In genomic region chr7:28827338-28827737, GRCm38 (mm10) we compare ENCODE assay signal across 10 mouse cellular contexts. TPM values are rescaled to one million over a fixed set of nuclear protein-coding genes. Genes with fewer than 3 reads are reported as not detected.
A peak's percentile ranks its signal among the peaks of the same experiment; 100 is the strongest.
DNase-seq lines count a peak whose midpoint lies in the region; ATAC-seq and TF ChIP-seq lines count a peak whose summit lies in the region.
"Had no signal": no experiment of that assay in that cellular context is flagged by ENCODE, and none has a peak within 500 bp of the region (broad histone marks: within the 10 kb centered on the region; RNA-seq: fewer than 3 reads in every experiment).

No protein-coding gene starts in this region.

- no peak overlapping the region for H3K4me2 ChIP-seq in hindbrain, postnatal 0 days (ENCODE audit: low read depth, low read length)
- no peak overlapping the region for H3K4me2 ChIP-seq in hindbrain, embryonic 14.5 days (replicated peaks)

- peak; percentile 42 for DNase-seq in hindbrain, postnatal 0 days (ENCODE audit: low spot score)
- DNase-seq in hindbrain, embryonic 14.5 days (ENCODE audit: low spot score): no peak
- DNase-seq in Muller cell, postnatal 12 days (ENCODE audit: inconsistent ontology term): peak; percentile 48
- peak; percentile 84 for DNase-seq in fat pad, adult 2 months (ENCODE audit: extremely low read depth, low read depth, low spot score)
- peak; percentile 50 for DNase-seq in lung, postnatal 25 days (ENCODE audit: low spot score)
- DNase-seq in gastrocnemius, postnatal 14 days: no peak
- no peak for DNase-seq in c-Kit-positive CD71-positive TER-119-positive erythroid progenitor cells, embryonic 14.5 days (ENCODE audit: low spot score)

- peaks cover 18% of the 10 kb centered on the region for H3K36me3 ChIP-seq in hindbrain, postnatal 0 days (ENCODE audit: insufficient read depth, low read length)
- peaks cover 25% of the 10 kb centered on the region for H3K36me3 ChIP-seq in hindbrain, embryonic 14.5 days (replicated peaks; ENCODE audit: control insufficient read depth, insufficient read depth)

- no peak for ATAC-seq in hindbrain, postnatal 0 days
- no peak for ATAC-seq in hindbrain, embryonic 14.5 days (ENCODE audit: low FRiP score)
- ATAC-seq in erythroid progenitor cell, adult 5-6 weeks (replicated peaks; ENCODE audit: low FRiP score, poor library complexity, severe bottlenecking): no peak

- no peaks in the 10 kb centered on the region for H3K27me3 ChIP-seq in hindbrain, postnatal 0 days (ENCODE audit: insufficient read depth, low read length)
- H3K27me3 ChIP-seq in hindbrain, embryonic 14.5 days (ENCODE audit: control insufficient read depth, insufficient read depth, low read length): no peaks in the 10 kb centered on the region

- no peak overlapping the region for H3K9ac ChIP-seq in hindbrain, postnatal 0 days (replicated peaks; ENCODE audit: low read length)
- H3K9ac ChIP-seq in hindbrain, embryonic 14.5 days: no peak overlapping the region

- H3K9me3 ChIP-seq in hindbrain, postnatal 0 days (ENCODE audit: low read length): no peaks in the 10 kb centered on the region
- no peaks in the 10 kb centered on the region for H3K9me3 ChIP-seq in hindbrain, embryonic 14.5 days (ENCODE audit: control insufficient read depth, low read length)

- no peak overlapping the region for H3K27ac ChIP-seq in hindbrain, postnatal 0 days
- H3K27ac ChIP-seq in hindbrain, embryonic 14.5 days: no peak overlapping the region

- no peak for TF ChIP-seq CTCF in hindbrain, postnatal 0 days (IDR thresholded peaks at IDR 0.05; ENCODE audit: low read depth)

- intact Hi-C loops in gastrocnemius, postnatal 14 days (cut with DNase I; ENCODE audit: low total_unique reads): loop anchor here (5.0 kb wide), 1 partner anchor 35 kb away; the partner anchor contains the start of gene Lgals7

- no peak overlapping the region for H3K4me3 ChIP-seq in hindbrain, postnatal 0 days (ENCODE audit: low read length)
- no peak overlapping the region for H3K4me3 ChIP-seq in hindbrain, embryonic 14.5 days (replicated peaks; ENCODE audit: low read length)
- H3K4me3 ChIP-seq: erythroblast, embryonic 14.5 days had no signal

- WGBS in hindbrain, postnatal 0 days: 44% methylated on average over 3 of the region's 3 CpGs
- 53% methylated on average over 3 of the region's 3 CpGs for WGBS in hindbrain, embryonic 14.5 days

- H3K4me1 ChIP-seq in hindbrain, postnatal 0 days (ENCODE audit: insufficient read depth, low read length): 0 out of 2 replicates have a peak, but pooled peaks cover 8% of the 10 kb centered on the region
- H3K4me1 ChIP-seq in hindbrain, embryonic 14.5 days (replicated peaks; ENCODE audit: control insufficient read depth, insufficient read depth, low read length): peaks cover 12% of the 10 kb centered on the region

RNA-seq across cellular contexts. Expression of gene Ech1, which starts 2.3 kb away (rescaled TPM):
- total RNA-seq in hindbrain, postnatal 0 days (2014; rRNA removed): 95.5 and 131 TPM in 2 replicates
- polyA plus RNA-seq in hindbrain, postnatal 0 days (2015; fragmentation: Nextera tagmentation; extraction: Ambion mirVana): 122 and 127 TPM in 2 replicates
- polyA plus RNA-seq in hindbrain, embryonic 14.5 days (2014; fragmentation: Nextera tagmentation; extraction: Ambion mirVana): 92.6 and 99.0 TPM in 2 replicates
- total RNA-seq in gastrocnemius, postnatal 14 days (2021): 100 to 1,000 TPM; 198 to 334 TPM
- 34.2 and 61.2 TPM in 2 replicates for total RNA-seq in erythroid progenitor cell, adult 5-6 weeks (2015; ENCODE audit: low replicate concordance)
- total RNA-seq in erythroid progenitor cell, adult 5-6 weeks (2017; ENCODE audit: low replicate concordance): 10.6 and 14.1 TPM in 2 replicates

RNA-seq across cellular contexts. Expression of gene Lgals4, which starts 6.3 kb away (rescaled TPM):
- 0.47 and 8.4 TPM in 2 replicates for total RNA-seq in hindbrain, postnatal 0 days (2014; rRNA removed)
- polyA plus RNA-seq in hindbrain, postnatal 0 days (2015; fragmentation: Nextera tagmentation; extraction: Ambion mirVana): 5.0 and 5.8 TPM in 2 replicates
- polyA plus RNA-seq in hindbrain, embryonic 14.5 days (2014; fragmentation: Nextera tagmentation; extraction: Ambion mirVana): 2.8 and 3.2 TPM in 2 replicates
- 1 to 10 TPM; 2.0 to 4.4 TPM for total RNA-seq in gastrocnemius, postnatal 14 days (2021)
- total RNA-seq in erythroid progenitor cell, adult 5-6 weeks (2015; ENCODE audit: low replicate concordance): not detected in 2 replicates
- 0.91 and 1.5 TPM in 2 replicates for total RNA-seq in erythroid progenitor cell, adult 5-6 weeks (2017; ENCODE audit: low replicate concordance)

RNA-seq across cellular contexts. Expression of gene Hnrnpl, which starts 19.0 kb away (rescaled TPM):
- total RNA-seq in hindbrain, postnatal 0 days (2014; rRNA removed): 233 and 275 TPM in 2 replicates
- polyA plus RNA-seq in hindbrain, postnatal 0 days (2015; fragmentation: Nextera tagmentation; extraction: Ambion mirVana): 179 and 191 TPM in 2 replicates
- polyA plus RNA-seq in hindbrain, embryonic 14.5 days (2014; fragmentation: Nextera tagmentation; extraction: Ambion mirVana): 142 and 150 TPM in 2 replicates
- 100 to 1,000 TPM; 158 to 189 TPM for total RNA-seq in gastrocnemius, postnatal 14 days (2021)
- 215 and 258 TPM in 2 replicates for total RNA-seq in erythroid progenitor cell, adult 5-6 weeks (2015; ENCODE audit: low replicate concordance)
- 202 and 252 TPM in 2 replicates for total RNA-seq in erythroid progenitor cell, adult 5-6 weeks (2017; ENCODE audit: low replicate concordance)

RNA-seq across cellular contexts. Expression of gene Lgals7, which starts 36.3 kb away (rescaled TPM):
- total RNA-seq in hindbrain, postnatal 0 days (2014; rRNA removed): 1.1 TPM in 1 of 2 replicates, not detected in the other
- 3.7 and 5.0 TPM in 2 replicates for polyA plus RNA-seq in hindbrain, postnatal 0 days (2015; fragmentation: Nextera tagmentation; extraction: Ambion mirVana)
- polyA plus RNA-seq in hindbrain, embryonic 14.5 days (2014; fragmentation: Nextera tagmentation; extraction: Ambion mirVana): 2.9 and 3.0 TPM in 2 replicates
- total RNA-seq in gastrocnemius, postnatal 14 days (2021): not detected
- total RNA-seq in erythroid progenitor cell, adult 5-6 weeks (2015; ENCODE audit: low replicate concordance): not detected in 2 replicates
- total RNA-seq in erythroid progenitor cell, adult 5-6 weeks (2017; ENCODE audit: low replicate concordance): not detected in 2 replicates
- polyA plus RNA-seq: erythroblast, embryonic 14.5 days; small intestine, adult 2 months had no signal

RNA-seq across cellular contexts. Expression of gene Rinl, which starts 38.6 kb away (rescaled TPM):
- total RNA-seq in hindbrain, postnatal 0 days (2014; rRNA removed): 1.2 TPM in 2 replicates
- polyA plus RNA-seq in hindbrain, postnatal 0 days (2015; fragmentation: Nextera tagmentation; extraction: Ambion mirVana): 1.4 and 2.0 TPM in 2 replicates
- polyA plus RNA-seq in hindbrain, embryonic 14.5 days (2014; fragmentation: Nextera tagmentation; extraction: Ambion mirVana): 1.4 and 2.7 TPM in 2 replicates
- total RNA-seq in gastrocnemius, postnatal 14 days (2021): 1 to 10 TPM in 1 of 2 experiments, under 1 TPM in 1; 0.80 to 1.3 TPM
- total RNA-seq in erythroid progenitor cell, adult 5-6 weeks (2015; ENCODE audit: low replicate concordance): 4.3 and 8.8 TPM in 2 replicates
- 5.4 and 19.4 TPM in 2 replicates for total RNA-seq in erythroid progenitor cell, adult 5-6 weeks (2017; ENCODE audit: low replicate concordance)

Comparison
In these comparisons a context has a peak if more than half of its experiments do, and no peak if none do; other contexts are left out.
1. DNase-seq: peak in hindbrain, postnatal 0 days (single experiment), Muller cell, postnatal 12 days (single experiment), fat pad, adult 2 months (single experiment) and lung, postnatal 25 days (single experiment); none in hindbrain, embryonic 14.5 days (single experiment), gastrocnemius, postnatal 14 days (single experiment) and c-Kit-positive CD71-positive TER-119-positive erythroid progenitor cells, embryonic 14.5 days (single experiment).